Mouse (Mus musculus): ENCODE data around the gene Foxr1. TPM values are rescaled to one million over a fixed set of nuclear protein-coding genes. Genes with fewer than 3 reads are reported as not detected.

Foxr1 gene
- total and polyA plus RNA-seq, 2 experiments from 2014 or later = not detected

DNA sequence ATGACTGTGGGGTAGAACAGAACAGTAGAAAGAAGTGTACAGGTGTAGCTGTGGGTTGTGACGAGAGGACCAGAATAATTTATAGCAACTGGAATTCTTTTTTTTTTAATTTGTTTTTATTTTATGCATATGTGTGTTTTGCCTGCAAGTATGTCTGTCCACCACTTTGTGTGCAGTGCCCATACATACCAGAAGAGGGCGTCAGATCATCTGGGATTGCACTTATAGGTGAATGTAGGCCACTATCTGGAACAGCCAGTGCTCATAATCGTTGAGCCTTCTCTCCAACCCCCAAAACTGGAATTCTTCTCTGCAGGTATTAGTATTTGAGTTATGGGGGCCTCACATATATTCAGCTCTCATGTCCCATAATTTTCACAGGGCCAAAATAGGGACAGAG is 32.2 kb upstream of the Foxr1 start:
- Histone ChIP-seq H3K9me3 (ENCODE audit: low read length) (no peaks in the 10 kb centered on the region), H3K36me3 (ENCODE audit: insufficient read depth, low read length) (no peaks in the 10 kb centered on the region), H3K27me3 (ENCODE audit: insufficient read depth, low read length) (no peaks in the 10 kb centered on the region), H3K4me2 (ENCODE audit: low read depth, low read length, poor library complexity, severe bottlenecking) (no peak overlapping the region), H3K4me3 (ENCODE audit: low read depth, low read length) (no peak overlapping the region), H3K9ac (replicated peaks; ENCODE audit: low read length, poor library complexity, severe bottlenecking) (no peak overlapping the region), H3K27ac (ENCODE audit: low read depth, low read length) (no peak overlapping the region), H3K4me1 (ENCODE audit: insufficient read depth, low read length) (peaks cover 14% of the 10 kb centered on the region)
- WGBS = 62% methylated on average over 3 of the region's 3 CpGs
- ATAC-seq (ENCODE audit: low FRiP score) = no peak
- peak; percentile 48 for TF ChIP-seq CTCF (IDR thresholded peaks at IDR 0.05)
- no peak for DNase-seq (ENCODE audit: low spot score)

DNA sequence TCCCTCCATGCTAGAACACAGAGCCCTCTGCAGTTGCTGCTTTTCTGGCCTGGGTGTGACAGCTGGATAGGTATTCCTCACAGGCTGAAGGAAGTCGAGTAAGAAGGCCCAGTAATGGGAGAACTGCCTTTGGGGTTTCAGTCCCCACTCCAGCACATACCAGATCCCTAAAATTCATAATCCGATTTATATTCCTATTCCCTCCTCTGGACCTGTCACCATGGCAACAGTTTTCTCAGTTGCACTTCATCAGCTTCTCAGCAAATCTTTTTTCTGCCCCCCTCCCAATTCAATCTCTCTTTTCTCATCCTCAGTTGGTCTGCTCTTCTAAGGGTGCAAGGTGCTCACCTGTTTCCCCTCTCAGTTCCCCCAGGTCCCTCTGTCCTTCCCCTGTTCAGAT is 27.9 kb upstream of the Foxr1 start:
- Histone ChIP-seq H3K36me3 (ENCODE audit: insufficient read depth, low read length) (no peaks in the 10 kb centered on the region), H3K9ac (replicated peaks; ENCODE audit: low read length, poor library complexity, severe bottlenecking) (no peak overlapping the region), H3K9me3 (ENCODE audit: low read length) (no peaks in the 10 kb centered on the region), H3K4me1 (ENCODE audit: insufficient read depth, low read length) (peaks cover 16% of the 10 kb centered on the region), H3K27me3 (ENCODE audit: insufficient read depth, low read length) (no peaks in the 10 kb centered on the region), H3K4me2 (ENCODE audit: low read depth, low read length, poor library complexity, severe bottlenecking) (no peak overlapping the region), H3K27ac (ENCODE audit: low read depth, low read length) (peak overlapping the region; percentile 86), H3K4me3 (ENCODE audit: low read depth, low read length) (no peak overlapping the region)
- DNase-seq (ENCODE audit: low spot score) (peak; percentile 61), ATAC-seq (ENCODE audit: low FRiP score) (peak; percentile 66; the same call in 1 of the 2 replicates)
- WGBS = 11% methylated on average over 2 of the region's 2 CpGs
- TF ChIP-seq CTCF (IDR thresholded peaks at IDR 0.05) = no peak

DNA sequence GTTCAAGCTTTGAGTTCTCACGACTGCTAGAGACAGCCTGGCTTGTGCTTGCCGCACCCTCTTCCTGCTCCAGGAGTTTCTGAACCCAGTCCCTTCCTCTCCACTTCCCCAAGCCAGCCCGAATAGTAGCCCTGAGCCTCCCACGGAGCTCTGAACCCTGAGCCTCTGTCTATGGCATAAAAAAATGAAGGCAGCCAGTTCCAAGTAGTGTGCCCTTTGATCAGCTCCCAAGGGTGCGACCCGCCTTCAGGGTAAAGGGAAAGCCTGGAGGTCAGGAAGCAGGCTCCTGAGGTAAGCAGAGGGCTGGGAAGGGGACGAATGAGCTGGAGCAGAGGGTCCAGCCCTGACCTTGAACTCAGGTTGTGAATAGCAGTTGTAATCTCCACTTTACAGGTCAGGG is 27.3 kb upstream of the Foxr1 start:
- WGBS = 42% methylated on average over 7 of the region's 7 CpGs
- Histone ChIP-seq H3K4me3 (ENCODE audit: low read depth, low read length) (no peak overlapping the region), H3K4me2 (ENCODE audit: low read depth, low read length, poor library complexity, severe bottlenecking) (no peak overlapping the region), H3K9ac (replicated peaks; ENCODE audit: low read length, poor library complexity, severe bottlenecking) (no peak overlapping the region), H3K27me3 (ENCODE audit: insufficient read depth, low read length) (no peaks in the 10 kb centered on the region), H3K4me1 (ENCODE audit: insufficient read depth, low read length) (peaks cover 16% of the 10 kb centered on the region), H3K36me3 (ENCODE audit: insufficient read depth, low read length) (no peaks in the 10 kb centered on the region), H3K27ac (ENCODE audit: low read depth, low read length) (peak overlapping the region; percentile 86), H3K9me3 (ENCODE audit: low read length) (no peaks in the 10 kb centered on the region)
- no peak for TF ChIP-seq CTCF (IDR thresholded peaks at IDR 0.05)
- DNase-seq (ENCODE audit: low spot score) (no peak), ATAC-seq (ENCODE audit: low FRiP score) (no peak)

DNA sequence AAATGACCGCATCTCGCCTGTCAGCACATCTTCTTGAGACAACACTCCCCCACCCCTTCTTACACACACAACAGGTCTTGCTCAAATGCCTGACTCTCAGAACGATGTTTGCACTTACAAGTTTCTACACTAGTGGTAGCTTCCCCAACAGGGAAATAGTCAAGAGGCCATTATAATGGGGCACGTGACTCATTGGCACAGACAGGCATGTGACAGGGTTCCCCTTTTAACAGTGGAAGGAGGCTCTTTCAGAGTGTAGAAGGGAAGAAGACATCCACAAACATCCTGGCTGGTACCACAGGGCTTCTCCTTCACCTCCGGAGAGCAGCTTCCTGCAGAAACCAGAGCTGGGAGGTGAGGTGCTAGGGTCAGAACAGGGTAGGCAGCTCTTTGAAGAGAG is 21.0 kb upstream of the Foxr1 start:
- TF ChIP-seq CTCF (IDR thresholded peaks at IDR 0.05) = no peak
- WGBS = 82% methylated on average over 5 of the region's 5 CpGs

DNA sequence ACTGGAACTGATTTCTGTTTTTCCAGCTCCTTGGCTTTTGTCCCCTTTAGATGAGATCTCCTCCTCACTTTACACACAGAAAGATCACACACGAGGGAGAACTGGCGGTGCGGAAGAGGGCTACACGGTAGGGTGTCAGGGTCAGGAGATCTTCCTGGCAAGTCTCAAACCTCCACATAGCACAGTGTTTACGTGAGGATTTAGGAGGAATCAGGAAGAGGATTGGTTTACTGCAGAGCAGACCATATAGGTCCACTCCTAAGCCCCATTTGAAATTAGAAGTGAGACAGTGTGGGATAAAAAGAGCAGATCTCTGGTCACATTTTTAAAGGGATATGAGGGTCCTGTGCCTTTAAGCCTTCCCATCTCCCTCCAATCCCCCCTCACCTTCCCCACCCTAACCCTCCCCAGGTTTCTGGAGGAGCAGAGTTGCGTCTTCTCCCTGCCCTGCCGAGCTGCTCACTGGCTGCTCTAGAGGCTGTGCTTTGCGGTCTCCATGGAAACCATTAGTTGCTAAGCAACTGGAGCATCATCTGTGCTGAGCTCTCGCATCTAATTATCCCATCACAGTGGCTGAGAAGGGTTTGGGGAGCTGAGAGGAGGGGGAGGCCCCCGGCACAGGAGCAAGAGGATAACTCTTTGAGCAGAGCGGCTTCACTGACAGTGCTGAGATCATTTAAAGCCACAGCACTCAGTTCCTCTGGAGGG is 16.3 kb upstream of the Foxr1 start:
- DNase-seq (ENCODE audit: low spot score) (peak; percentile 98), ATAC-seq (ENCODE audit: low FRiP score) (peak; percentile 96)
- Histone ChIP-seq H3K9ac (replicated peaks; ENCODE audit: low read length, poor library complexity, severe bottlenecking) (peak overlapping the region; percentile 44), H3K4me2 (ENCODE audit: low read depth, low read length, poor library complexity, severe bottlenecking) (peak overlapping the region; percentile 35), H3K27me3 (ENCODE audit: insufficient read depth, low read length) (no peaks in the 10 kb centered on the region), H3K9me3 (ENCODE audit: low read length) (no peaks in the 10 kb centered on the region), H3K27ac (ENCODE audit: low read depth, low read length) (peak overlapping the region; percentile 86), H3K36me3 (ENCODE audit: insufficient read depth, low read length) (no peaks in the 10 kb centered on the region), H3K4me1 (ENCODE audit: insufficient read depth, low read length) (no peaks in the 10 kb centered on the region; the same call in 1 of the 2 replicates), H3K4me3 (ENCODE audit: low read depth, low read length) (peak overlapping the region; percentile 20)
- whole genome bisulfite sequencing = 3% methylated on average over 11 of the region's 11 CpGs
- TF ChIP-seq CTCF (IDR thresholded peaks at IDR 0.05) = no peak

More for the DNA sequence above, 21.0 kb upstream of the Foxr1 start:
- no peaks in the 10 kb centered on the region for H3K4me1 ChIP-seq (ENCODE audit: insufficient read depth, low read length)
- H3K27ac ChIP-seq (ENCODE audit: low read depth, low read length) = no peak overlapping the region
- H3K9ac ChIP-seq (replicated peaks; ENCODE audit: low read length, poor library complexity, severe bottlenecking) = no peak overlapping the region
- no peak overlapping the region for H3K4me3 ChIP-seq (ENCODE audit: low read depth, low read length)
- H3K36me3 ChIP-seq (ENCODE audit: insufficient read depth, low read length) = no peaks in the 10 kb centered on the region
- no peak for ATAC-seq (ENCODE audit: low FRiP score)
- H3K27me3 ChIP-seq (ENCODE audit: insufficient read depth, low read length) = no peaks in the 10 kb centered on the region
- H3K9me3 ChIP-seq (ENCODE audit: low read length) = no peaks in the 10 kb centered on the region
- DNase-seq (ENCODE audit: low spot score) = no peak
- no peak overlapping the region for H3K4me2 ChIP-seq (ENCODE audit: low read depth, low read length, poor library complexity, severe bottlenecking)

DNA sequence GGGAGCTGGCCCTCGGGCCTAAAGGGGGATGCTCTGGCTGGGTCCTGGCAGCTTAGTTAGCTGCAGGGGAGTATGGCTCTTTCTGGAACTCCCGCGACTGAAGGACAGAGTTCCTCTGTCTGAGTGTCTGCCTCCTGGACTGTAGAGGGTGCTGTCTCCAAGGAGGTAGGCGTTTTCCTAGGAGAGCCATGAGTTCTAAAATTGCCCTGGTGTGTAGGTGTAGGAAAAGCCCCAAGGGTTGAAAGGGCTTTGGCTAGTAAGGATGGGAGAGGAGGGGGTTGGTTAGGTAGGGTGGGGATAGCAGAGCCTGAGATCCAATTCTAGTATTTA is 13.9 kb upstream of the Foxr1 start, which contains the start of gene Upk2:
TSS of gene Upk2 (minus strand) at position 86 of the 330 bp plus-strand sequence.
- Histone ChIP-seq H3K27ac (ENCODE audit: low read depth, low read length) (no peak within 1 kb of the TSS), H3K4me3 (ENCODE audit: low read depth, low read length) (no peak within 1 kb of the TSS), H3K4me1 (ENCODE audit: insufficient read depth, low read length) (no peaks in the 10 kb centered on the region; the same call in 1 of the 2 replicates), H3K4me2 (ENCODE audit: low read depth, low read length, poor library complexity, severe bottlenecking) (no peak within 1 kb of the TSS), H3K9ac (replicated peaks; ENCODE audit: low read length, poor library complexity, severe bottlenecking) (no peak within 1 kb of the TSS), H3K36me3 (ENCODE audit: insufficient read depth, low read length) (no peaks in the 10 kb centered on the region), H3K9me3 (ENCODE audit: low read length) (no peaks in the 10 kb centered on the region), H3K27me3 (ENCODE audit: insufficient read depth, low read length) (no peaks in the 10 kb centered on the region)
- ATAC-seq (ENCODE audit: low FRiP score) = no peak
- WGBS = 24% methylated on average over 4 of the region's 4 CpGs
- no peak for DNase-seq (ENCODE audit: low spot score)
- TF ChIP-seq CTCF (IDR thresholded peaks at IDR 0.05) = peak; percentile 50
